ENCODE assay signal across 19 mouse cellular contexts in the genomic region with DNA sequence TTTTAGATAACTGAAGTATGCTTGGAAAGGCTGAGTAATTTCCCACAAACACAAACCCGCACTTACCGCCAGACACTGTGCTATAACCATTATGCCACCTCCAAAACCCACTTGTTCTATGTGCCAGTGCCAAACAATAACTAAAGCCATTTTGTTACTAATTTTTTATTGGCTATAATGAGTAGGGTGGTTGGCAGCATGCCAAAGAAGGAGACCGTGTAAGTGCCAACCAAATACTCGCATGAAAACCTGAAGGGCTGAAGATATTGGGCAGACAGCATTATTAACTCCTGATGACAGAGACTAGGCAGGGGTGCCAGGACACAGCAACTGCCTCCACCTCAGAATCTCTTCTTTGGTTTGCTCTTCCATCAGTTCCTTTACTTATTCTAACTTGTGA.
A peak's percentile ranks its signal among the peaks of the same experiment; 100 is the strongest.
DNase-seq lines count a peak whose midpoint lies in the region; ATAC-seq and TF ChIP-seq lines count a peak whose summit lies in the region.
"Had no signal": no experiment of that assay in that cellular context is flagged by ENCODE, and none has a peak within 500 bp of the region (broad histone marks: within the 10 kb centered on the region; RNA-seq: fewer than 3 reads in every experiment).

No protein-coding gene starts in this region.

- H3K36me3 ChIP-seq in hindbrain, postnatal 0 days (ENCODE audit: insufficient read depth, low read length): no peaks in the 10 kb centered on the region
- no peaks in the 10 kb centered on the region for H3K36me3 ChIP-seq in hindbrain, embryonic 11.5 days (ENCODE audit: control insufficient read depth, insufficient read depth, low read length)
- H3K36me3 ChIP-seq: forebrain, embryonic 10.5 days; heart, embryonic 12.5 days; heart, embryonic 15.5 days; hindbrain, embryonic 12.5 days; hindbrain, embryonic 15.5 days; intestine, embryonic 15.5 days had no signal

- peak; percentile 87 to 88 for DNase-seq in cerebellum, postnatal 10 days
- no peak for DNase-seq in cerebellum, adult 18-20 months
- peak; percentile 63 for DNase-seq in hindbrain, postnatal 0 days (ENCODE audit: low spot score)
- no peak for DNase-seq in hindbrain, embryonic 11.5 days (ENCODE audit: low spot score)
- DNase-seq in lung, postnatal 36 days: peak; percentile 8
- no peak for DNase-seq in lung, postnatal 14 days
- peak; percentile 8 for DNase-seq in MN1 (ENCODE audit: low spot score)
- no peak for DNase-seq in layer of hippocampus, adult 2 months (ENCODE audit: low spot score in 2 of 2)
- DNase-seq: cerebellum, adult 11-12 months; cerebellum, adult 9-11 months; gastrocnemius, postnatal 25 days; heart, postnatal 36 days had no signal

- no peak overlapping the region for H3K9ac ChIP-seq in hindbrain, postnatal 0 days (replicated peaks; ENCODE audit: low read length)
- no peak overlapping the region for H3K9ac ChIP-seq in hindbrain, embryonic 11.5 days (ENCODE audit: low read depth, low read length)
- H3K9ac ChIP-seq: forebrain, embryonic 13.5 days; heart, embryonic 12.5 days; heart, embryonic 15.5 days; hindbrain, embryonic 12.5 days; hindbrain, embryonic 15.5 days; intestine, embryonic 15.5 days had no signal

- no peak overlapping the region for H3K4me2 ChIP-seq in hindbrain, postnatal 0 days (ENCODE audit: low read depth, low read length)
- H3K4me2 ChIP-seq in hindbrain, embryonic 11.5 days (replicated peaks; ENCODE audit: low read depth, low read length): no peak overlapping the region
- H3K4me2 ChIP-seq: forebrain, embryonic 13.5 days; heart, embryonic 12.5 days; heart, embryonic 15.5 days; hindbrain, embryonic 12.5 days; hindbrain, embryonic 15.5 days; intestine, embryonic 15.5 days had no signal

- no peak overlapping the region for H3K27ac ChIP-seq in hindbrain, postnatal 0 days
- no peak overlapping the region for H3K27ac ChIP-seq in hindbrain, embryonic 11.5 days (ENCODE audit: low read depth, low read length)
- no peak overlapping the region for H3K27ac ChIP-seq in layer of hippocampus, adult 2 months
- H3K27ac ChIP-seq: forebrain, embryonic 10.5 days; forebrain, embryonic 13.5 days; heart, embryonic 15.5 days; hindbrain, embryonic 12.5 days; hindbrain, embryonic 15.5 days; intestine, embryonic 15.5 days had no signal

- WGBS in hindbrain, postnatal 0 days: 51% methylated on average over 4 of the region's 4 CpGs
- 92% methylated on average over 4 of the region's 4 CpGs for WGBS in hindbrain, embryonic 11.5 days

- TF ChIP-seq CTCF in hindbrain, postnatal 0 days (IDR thresholded peaks at IDR 0.05; ENCODE audit: low read depth): no peak
- no peak for TF ChIP-seq CTCF in layer of hippocampus, adult 2 months (conservative IDR thresholded peaks at IDR 0.05)

- H3K4me3 ChIP-seq in hindbrain, postnatal 0 days (ENCODE audit: low read length): no peak overlapping the region
- no peak overlapping the region for H3K4me3 ChIP-seq in hindbrain, embryonic 11.5 days (ENCODE audit: low read depth, low read length)
- no peak overlapping the region for H3K4me3 ChIP-seq in layer of hippocampus, adult 2 months
- H3K4me3 ChIP-seq: forebrain, embryonic 10.5 days; forebrain, embryonic 13.5 days; heart, embryonic 12.5 days; heart, embryonic 15.5 days; hindbrain, embryonic 12.5 days; hindbrain, embryonic 15.5 days; intestine, embryonic 15.5 days had no signal

- H3K9me3 ChIP-seq in hindbrain, postnatal 0 days (ENCODE audit: low read length): no peaks in the 10 kb centered on the region
- no peaks in the 10 kb centered on the region for H3K9me3 ChIP-seq in hindbrain, embryonic 11.5 days (ENCODE audit: control insufficient read depth, low read length)
- H3K9me3 ChIP-seq: forebrain, embryonic 10.5 days; forebrain, embryonic 13.5 days; heart, embryonic 12.5 days; heart, embryonic 15.5 days; hindbrain, embryonic 12.5 days; hindbrain, embryonic 15.5 days; intestine, embryonic 15.5 days had no signal

- no peak for ATAC-seq in hindbrain, postnatal 0 days
- ATAC-seq in hindbrain, embryonic 11.5 days (ENCODE audit: low FRiP score): no peak
- ATAC-seq: forebrain, embryonic 13.5 days; intestine, embryonic 15.5 days had no signal

- H3K27me3 ChIP-seq in hindbrain, postnatal 0 days (ENCODE audit: insufficient read depth, low read length): no peaks in the 10 kb centered on the region
- no peaks in the 10 kb centered on the region for H3K27me3 ChIP-seq in hindbrain, embryonic 11.5 days (ENCODE audit: control insufficient read depth, insufficient read depth, low read length)
- H3K27me3 ChIP-seq: forebrain, embryonic 13.5 days; heart, embryonic 12.5 days; heart, embryonic 15.5 days; hindbrain, embryonic 12.5 days; hindbrain, embryonic 15.5 days; intestine, embryonic 15.5 days had no signal

- H3K4me1 ChIP-seq in hindbrain, postnatal 0 days (ENCODE audit: insufficient read depth, low read length): no peaks in the 10 kb centered on the region
- H3K4me1 ChIP-seq in hindbrain, embryonic 11.5 days (replicated peaks; ENCODE audit: control insufficient read depth, insufficient read depth, low read length): no peaks in the 10 kb centered on the region
- H3K4me1 ChIP-seq: heart, embryonic 15.5 days; hindbrain, embryonic 12.5 days; intestine, embryonic 15.5 days had no signal

Comparison
In these comparisons a context has a peak if more than half of its experiments do, and no peak if none do; other contexts are left out.
1. DNase-seq: peak in cerebellum, postnatal 10 days (2 of 2), hindbrain, postnatal 0 days (single experiment), lung, postnatal 36 days (single experiment) and MN1 (single experiment); none in cerebellum, adult 18-20 months (0 of 2), hindbrain, embryonic 11.5 days (single experiment), lung, postnatal 14 days (single experiment) and layer of hippocampus, adult 2 months (0 of 2).